Mouse (Mus musculus) frontal cortex, postnatal 10 days (tissue): ENCODE results near the gene Hpse2.

ENCODE experiments used
- DNase-seq, 2 experiments: peaks; one replicate each; pipeline ENCODE4 v3.0.0; 2022; ENCODE audit warnings: low spot score in 2 of 2, mixed read lengths in 1 of 2

The Hpse2 gene

DNA sequence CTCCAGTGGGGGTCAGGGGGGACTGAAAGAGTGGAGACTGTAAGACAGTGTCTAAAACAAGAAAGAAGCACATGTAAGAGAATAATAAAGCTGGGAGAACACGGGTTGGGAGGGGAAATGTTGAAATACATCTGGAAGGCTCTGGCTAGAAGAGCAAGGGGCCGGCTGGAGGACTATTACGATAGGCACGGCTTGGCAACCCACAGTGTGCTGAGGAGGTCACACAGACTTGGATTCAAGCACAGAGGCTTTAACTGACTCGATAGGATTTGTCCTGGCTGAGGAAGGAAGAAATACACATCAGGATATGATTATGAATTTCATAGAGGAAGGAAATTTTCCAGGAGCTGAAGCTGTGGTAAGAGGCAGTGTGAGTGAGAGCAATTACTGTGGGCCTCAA lies 414.4 kb downstream of the Hpse2 start:
- no peak for DNase-seq

GRCm38 (mm10) chr19:42965171-42965570 lies 423.0 kb downstream of the Hpse2 start:
- no peak for DNase-seq

- no peak for DNase-seq
These were observed 440.0 kb downstream of the Hpse2 start for GRCm38 (mm10) chr19:42948114-42948636.

- DNase-seq, result no peak
These were observed 450.6 kb downstream of the Hpse2 start for GRCm38 (mm10) chr19:42937544-42937943.

DNA sequence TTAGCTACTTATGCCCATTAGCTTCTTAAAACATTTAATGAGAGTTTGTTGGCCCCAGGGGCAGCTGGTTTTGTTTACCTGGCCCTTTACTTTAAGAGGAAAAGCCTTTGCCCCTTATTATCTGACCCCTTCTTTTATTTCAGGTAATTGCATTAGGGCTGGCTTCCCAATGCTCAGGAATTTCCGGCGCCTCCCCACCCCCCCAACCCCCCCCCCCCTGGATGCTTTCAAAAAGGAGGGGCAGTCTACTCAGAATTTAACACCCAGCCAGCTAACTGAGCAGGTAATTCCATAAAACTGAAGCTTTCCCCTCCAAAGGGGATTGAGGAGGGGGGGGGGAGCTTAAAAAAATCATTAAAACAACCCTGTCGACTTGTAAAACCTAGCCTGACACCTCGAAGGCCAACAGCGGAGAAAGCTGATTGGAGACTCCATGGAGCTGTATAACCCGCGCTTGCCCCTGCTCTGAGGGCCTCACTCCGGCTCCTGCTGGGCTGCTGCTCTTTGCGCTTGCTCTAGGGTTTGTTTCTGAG lies 451.4 kb downstream of the Hpse2 start:
- DNase-seq, result no peak

GRCm38 (mm10) chr19:42929702-42930101 lies 458.5 kb downstream of the Hpse2 start:
- DNase-seq, result no peak

DNA sequence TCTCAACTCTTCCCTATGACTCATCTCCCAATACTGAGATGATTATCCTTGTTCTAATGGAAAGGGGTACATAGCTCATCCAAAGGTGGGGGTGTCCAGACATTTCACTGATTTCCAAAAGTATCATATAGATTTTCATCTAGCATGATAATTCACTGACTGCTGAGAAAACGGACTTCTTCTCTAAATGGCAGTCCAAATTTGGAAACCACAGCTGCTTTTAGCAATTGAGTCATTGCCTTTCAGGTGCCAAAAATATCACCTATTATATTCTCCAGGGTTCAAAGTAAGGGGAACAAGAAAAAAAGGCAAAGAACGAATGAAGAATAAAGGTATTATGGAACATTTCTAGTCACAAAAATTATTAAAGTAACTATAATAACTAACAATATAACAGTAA lies 459.9 kb downstream of the Hpse2 start:
- DNase-seq, result no peak

DNA sequence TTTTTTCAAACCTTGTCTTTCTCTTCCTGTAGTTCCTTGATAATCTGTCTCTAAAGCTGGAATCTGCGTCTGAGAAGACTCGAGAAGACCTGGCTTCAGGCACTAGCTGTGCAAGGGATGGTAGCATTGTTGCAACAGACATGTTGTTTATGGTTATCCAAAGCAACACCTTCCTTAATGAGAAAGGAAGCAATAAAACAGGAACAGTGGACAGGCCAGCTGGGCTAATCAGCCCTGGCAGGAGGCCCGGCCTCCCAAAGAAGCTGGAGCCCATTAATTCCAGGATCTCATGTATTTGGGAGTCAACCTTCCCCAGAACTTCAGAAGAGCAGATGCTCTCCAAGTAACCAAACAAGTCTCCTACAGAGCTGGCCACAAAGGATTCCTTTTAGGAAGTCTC lies 465.5 kb downstream of the Hpse2 start:
- no peak for DNase-seq

- no peak for DNase-seq
These were observed 474.5 kb downstream of the Hpse2 start for GRCm38 (mm10) chr19:42913703-42914102.

DNA sequence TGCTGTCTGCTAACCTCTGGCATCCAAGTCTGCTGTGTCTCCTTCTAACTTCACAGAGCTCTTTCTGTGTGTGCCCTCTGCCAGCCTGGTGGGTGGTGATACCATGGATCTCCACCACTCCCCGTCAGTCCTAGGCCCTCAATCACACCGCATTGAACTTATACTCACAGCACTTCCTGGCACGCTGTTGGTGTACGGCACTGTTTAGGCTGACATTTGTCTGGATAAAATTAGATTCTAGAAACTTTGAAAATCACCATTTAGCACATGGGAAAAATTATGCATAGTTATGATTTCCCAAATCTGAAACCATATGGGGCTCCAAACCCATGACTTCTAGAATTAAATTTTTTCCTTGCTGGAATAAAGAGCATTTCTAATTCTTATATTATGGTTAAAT lies 478.4 kb downstream of the Hpse2 start:
- DNase-seq, result no peak

DNA sequence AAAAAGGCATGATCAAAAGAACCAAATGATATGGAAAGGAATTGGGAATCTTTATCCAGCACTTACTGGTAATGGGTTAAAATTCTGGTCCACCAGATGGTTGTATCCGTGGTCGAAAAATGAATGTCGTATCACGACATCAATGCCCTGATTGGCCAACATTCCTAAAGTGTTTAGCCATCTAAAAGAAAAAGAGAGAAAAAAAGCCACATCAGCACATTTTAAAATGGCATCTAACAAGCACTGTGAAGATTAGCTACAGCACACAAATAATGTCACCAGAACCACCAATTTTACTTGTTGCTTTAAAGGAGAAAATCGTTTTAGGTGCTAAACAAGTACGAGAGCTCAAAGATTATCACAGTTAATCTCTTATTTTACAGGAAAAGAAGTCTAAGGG lies 479.6 kb downstream of the Hpse2 start:
- no peak for DNase-seq

DNA sequence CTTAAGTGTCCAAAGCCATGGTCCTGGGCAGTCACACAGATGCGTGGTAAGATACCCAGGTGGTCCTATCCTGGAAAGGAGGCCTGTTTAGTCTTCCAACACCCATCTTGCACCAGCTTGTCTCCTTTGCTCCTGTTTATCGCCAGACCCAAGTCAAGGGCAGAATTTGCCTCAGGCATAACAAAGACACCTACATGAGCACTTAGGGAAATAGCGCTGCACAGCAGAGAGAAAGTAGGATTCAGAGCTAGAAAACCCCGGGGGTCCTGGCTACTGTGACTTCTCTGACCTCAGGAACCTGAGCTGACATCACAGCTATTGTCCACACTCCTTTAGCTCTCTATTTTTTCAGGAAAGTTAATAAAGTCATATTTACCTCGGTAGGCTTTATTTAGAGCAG lies 481.8 kb downstream of the Hpse2 start:
- no peak for DNase-seq

GRCm38 (mm10) chr19:42904726-42905125 lies 483.4 kb downstream of the Hpse2 start:
- no peak for DNase-seq

GRCm38 (mm10) chr19:42904240-42904639 lies 483.9 kb downstream of the Hpse2 start:
- no peak for DNase-seq

DNA sequence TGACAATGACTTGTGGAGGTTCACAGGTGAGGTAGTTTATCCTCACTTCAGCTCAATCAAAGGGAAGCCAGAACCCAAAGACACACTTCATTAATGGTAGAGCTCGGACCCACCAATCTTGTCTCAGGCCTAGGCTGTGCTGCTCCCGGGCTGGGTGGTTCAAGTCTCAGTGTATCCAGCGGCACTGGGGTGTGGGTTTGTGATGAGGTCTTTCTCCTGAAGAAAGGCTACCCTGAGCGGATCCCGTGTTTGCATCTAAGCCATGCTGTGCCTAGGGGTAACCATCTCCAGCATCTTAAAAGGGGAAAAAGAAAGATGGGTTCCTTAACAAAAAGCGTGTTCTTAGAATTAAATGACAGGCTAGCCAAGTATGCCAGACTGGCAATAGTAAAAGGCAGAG lies 484.3 kb downstream of the Hpse2 start:
- DNase-seq, result no peak

DNA sequence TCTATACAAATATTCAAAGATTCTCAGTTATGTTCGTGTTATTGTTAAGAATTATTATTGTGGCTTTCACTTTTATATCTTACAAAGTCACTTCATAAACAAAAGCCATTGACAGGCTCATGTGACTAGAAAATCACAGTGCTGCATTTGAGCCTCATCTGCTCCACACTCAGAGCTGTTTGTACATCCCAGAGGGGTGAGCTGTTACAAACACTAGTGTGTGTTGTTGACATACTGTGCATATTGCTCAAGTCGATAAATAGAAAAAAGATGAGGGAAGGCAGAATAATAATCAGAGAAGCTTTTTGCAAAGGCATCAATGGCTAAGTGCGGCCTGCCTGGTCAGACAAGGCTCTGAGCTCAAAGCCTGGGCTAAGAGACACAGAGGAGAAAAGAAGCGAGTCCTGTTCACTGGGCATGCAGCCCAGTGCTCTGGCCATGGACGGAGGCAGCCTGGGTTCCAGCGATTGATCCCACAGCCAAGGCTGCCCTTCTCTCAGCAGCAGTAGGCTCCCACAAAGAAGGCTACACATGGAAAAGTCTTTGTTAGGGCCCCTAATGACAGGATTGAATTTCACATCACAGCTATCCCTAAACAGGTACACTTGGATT lies 485.6 kb downstream of the Hpse2 start:
- DNase-seq, result peak; percentile 43 to 45

DNA sequence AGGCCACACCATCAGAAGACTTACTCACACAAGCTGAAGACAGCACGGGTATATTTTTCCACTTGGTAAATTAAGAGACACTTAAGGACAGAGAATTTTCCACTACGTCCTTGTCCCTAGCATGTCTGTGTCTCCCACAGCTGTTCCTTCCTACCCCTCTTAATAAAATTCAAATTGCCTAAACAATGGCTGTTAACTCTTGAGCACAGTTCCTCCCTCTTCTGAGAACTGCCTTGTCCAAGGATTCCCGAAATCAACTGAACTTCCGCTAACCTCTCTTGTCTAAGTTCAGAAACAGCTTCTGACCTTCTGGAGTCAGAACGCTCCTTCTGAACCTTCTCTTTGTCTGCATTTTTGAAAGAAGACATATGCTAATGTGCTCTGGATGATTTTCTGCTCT lies 496.6 kb downstream of the Hpse2 start:
- DNase-seq, result no peak

- no peak for DNase-seq
These were observed 510.5 kb downstream of the Hpse2 start for GRCm38 (mm10) chr19:42877653-42878052.

- no peak for DNase-seq
These were observed 511.6 kb downstream of the Hpse2 start for GRCm38 (mm10) chr19:42876563-42876962.

DNA sequence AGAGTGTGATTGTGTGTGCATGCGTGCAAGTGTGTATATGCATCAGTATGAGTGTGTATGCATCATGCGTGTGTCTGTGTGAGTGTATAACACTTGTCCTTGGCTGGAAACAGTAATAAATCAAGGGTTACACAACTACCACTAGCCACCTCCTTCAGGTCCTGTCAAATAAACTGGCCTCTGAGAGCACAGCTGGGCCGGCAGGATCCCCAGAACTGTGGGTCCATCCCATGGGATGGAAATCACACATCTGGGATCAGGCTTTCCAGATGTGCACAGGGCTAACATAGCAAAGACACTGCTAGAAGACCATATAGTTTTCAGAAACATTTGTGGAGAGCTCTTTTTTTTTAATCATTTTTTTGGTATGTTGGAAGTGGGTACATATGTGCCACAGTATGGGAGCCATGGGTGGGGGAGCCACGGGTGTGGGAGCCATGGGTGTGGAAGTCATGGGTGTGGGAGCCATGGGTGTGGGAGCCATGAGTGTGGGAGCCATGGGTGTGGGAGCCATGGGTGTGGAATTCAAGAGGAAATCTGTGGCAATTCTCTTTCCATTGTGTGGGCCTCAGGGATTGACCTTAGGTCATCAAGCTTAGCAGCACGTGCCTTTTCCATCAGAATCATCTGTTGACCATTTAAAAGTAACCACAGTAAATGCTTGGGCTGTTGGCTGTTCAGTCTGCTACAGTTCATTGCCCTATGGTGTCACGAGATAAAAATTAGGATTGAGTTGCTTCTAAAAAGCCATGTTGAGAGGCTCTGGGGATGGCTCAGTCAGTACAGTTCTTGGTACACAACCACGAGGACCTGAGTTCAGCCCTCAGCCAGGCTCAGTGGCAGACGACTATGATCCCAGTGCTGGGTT lies 518.3 kb downstream of the Hpse2 start:
- DNase-seq, result no peak

DNA sequence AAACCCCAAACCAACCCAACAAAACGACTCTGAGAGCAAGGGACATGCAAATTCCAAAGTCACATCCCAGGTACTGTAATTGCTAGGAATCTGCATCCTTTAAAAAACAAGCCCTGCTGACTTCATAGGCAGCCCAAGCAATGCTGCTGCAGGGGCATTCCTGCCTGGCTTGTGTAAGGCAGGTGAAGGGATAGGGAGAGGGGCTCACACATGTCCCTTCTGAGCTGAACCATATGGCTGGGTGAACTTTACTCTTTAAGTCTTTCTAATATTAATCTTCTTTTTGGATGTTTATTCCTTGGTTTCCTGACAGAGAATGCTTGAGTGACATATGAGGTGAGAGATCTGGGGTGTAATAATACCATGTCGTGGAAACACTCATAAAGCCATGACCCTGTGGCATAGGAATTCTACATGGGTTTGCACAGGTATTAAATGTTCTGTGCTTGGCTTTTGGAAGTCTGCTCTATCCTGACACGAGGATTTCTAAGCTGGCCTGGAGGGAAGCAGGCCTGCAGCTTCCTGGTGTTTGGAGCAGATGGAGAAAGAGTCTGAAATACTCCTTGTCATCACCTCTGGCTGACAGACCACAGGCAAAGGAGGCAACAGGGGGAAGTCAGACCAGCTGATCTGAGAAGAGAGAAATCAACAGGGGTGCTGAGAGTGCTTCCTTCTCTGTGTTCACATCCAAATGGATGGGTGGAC lies 519.0 kb downstream of the Hpse2 start:
- no peak for DNase-seq

GRCm38 (mm10) chr19:42863013-42863412 lies 525.1 kb downstream of the Hpse2 start:
- DNase-seq, result no peak
